Mouse (Mus musculus) liver, embryonic 15.5 days (tissue): ENCODE measurements around the gene Atf7. TPM values are rescaled to one million over a fixed set of nuclear protein-coding genes. Genes with fewer than 3 reads are reported as not detected.

Source experiments
- ATAC-seq: fragments of 200-750 bp; cut with Nextera tagmentation; 2 replicates; pipeline ENCODE4 v1.8.0; 2017; ENCODE audit warnings: moderate number of reproducible peaks, mild to moderate bottlenecking, moderate library complexity; ENCODE audit not compliant: insufficient read depth
- H3K27ac ChIP-seq: fragments of 300-500 bp; sonication (generic); replicated peaks from 2 replicates; pipeline ENCODE4 v1.5.1; 2015; ENCODE audit warnings: mild to moderate bottlenecking, inconsistent platforms
- H3K27me3 ChIP-seq: fragments of 300-500 bp; sonication (generic); 2 replicates; pipeline ENCODE4 v1.6.1; 2015; ENCODE audit warnings: mild to moderate bottlenecking, inconsistent platforms
- H3K36me3 ChIP-seq: fragments of 300-500 bp; sonication (generic); replicated peaks from 2 replicates; pipeline ENCODE4 v1.6.1; 2015; ENCODE audit warnings: moderate library complexity, mild to moderate bottlenecking, inconsistent platforms
- H3K4me1 ChIP-seq: fragments of 300-500 bp; sonication (generic); replicated peaks from 2 replicates; pipeline ENCODE4 v1.6.1; 2015; ENCODE audit warnings: inconsistent platforms
- H3K4me2 ChIP-seq: fragments of 300-500 bp; sonication (generic); 2 replicates; pipeline ENCODE4 v1.6.1; 2015; ENCODE audit warnings: moderate library complexity, mild to moderate bottlenecking, inconsistent platforms
- H3K4me3 ChIP-seq: fragments of 300-500 bp; sonication (generic); replicated peaks from 2 replicates; pipeline ENCODE4 v1.5.1; 2015; ENCODE audit warnings: mild to moderate bottlenecking, inconsistent platforms
- H3K9ac ChIP-seq: fragments of 300-500 bp; sonication (generic); 2 replicates; pipeline ENCODE4 v1.6.1; 2015; ENCODE audit warnings: moderate library complexity, mild to moderate bottlenecking, inconsistent platforms
- H3K9me3 ChIP-seq: fragments of 300-500 bp; sonication (generic); replicated peaks from 2 replicates; pipeline ENCODE4 v1.6.1; 2016; ENCODE audit warnings: inconsistent platforms
- WGBS: fragments of 180-500 bp; shearing (Covaris S2); methylation state at CpG from one replicate; pipeline ENCODE4 v1.1.7; 2015; ENCODE audit warnings: mixed read lengths; ENCODE audit not compliant: insufficient replicate concordance; 5-methylcytosine and 5-hydroxymethylcytosine counted together
- polyA plus RNA-seq: library from polyadenylated mRNA; unstranded; fragments of >200 nt; fragmentation: Nextera tagmentation; extraction: Ambion mirVana; gene quantifications from 2 replicates; pipeline ENCODE4 v1.2.1, GENCODE M21; 2015

The Atf7 gene
- polyA plus RNA-seq, 1 experiment from 2014 or later = 8.8 TPM

- peaks cover 46% of the 10 kb centered on the region for H3K4me1 ChIP-seq
- H3K36me3 ChIP-seq = no peaks in the 10 kb centered on the region
- H3K4me2 ChIP-seq = no peak overlapping the region
- H3K4me3 ChIP-seq = no peak overlapping the region
- H3K9ac ChIP-seq = no peak overlapping the region
- no peak overlapping the region for H3K27ac ChIP-seq
- 65% methylated on average over 2 of the region's 2 CpGs for WGBS
- no peak for ATAC-seq
- H3K27me3 ChIP-seq = peaks cover 38% of the 10 kb centered on the region
- no peaks in the 10 kb centered on the region for H3K9me3 ChIP-seq
These were observed 110.0 kb downstream of the Atf7 start for GRCm38 (mm10) chr15:102515261-102515660.

- no peak for ATAC-seq
- H3K27ac ChIP-seq = no peak overlapping the region
- no peaks in the 10 kb centered on the region for H3K36me3 ChIP-seq
- no peak overlapping the region for H3K9ac ChIP-seq
- H3K4me2 ChIP-seq = no peak overlapping the region
- WGBS = 42% methylated on average over 3 of the region's 3 CpGs
- H3K9me3 ChIP-seq = no peaks in the 10 kb centered on the region
- peaks cover 45% of the 10 kb centered on the region for H3K27me3 ChIP-seq
- peaks cover 36% of the 10 kb centered on the region for H3K4me1 ChIP-seq
- H3K4me3 ChIP-seq = no peak overlapping the region
These were observed 112.3 kb downstream of the Atf7 start for GRCm38 (mm10) chr15:102513004-102513403.

GRCm38 (mm10) chr15:102512471-102512870 lies 112.8 kb downstream of the Atf7 start:
- Histone ChIP-seq H3K9ac (no peak overlapping the region), H3K4me2 (no peak overlapping the region), H3K4me1 (peaks cover 34% of the 10 kb centered on the region), H3K9me3 (no peaks in the 10 kb centered on the region), H3K27ac (no peak overlapping the region), H3K27me3 (peaks cover 45% of the 10 kb centered on the region), H3K36me3 (no peaks in the 10 kb centered on the region), H3K4me3 (no peak overlapping the region)
- no peak for ATAC-seq

- Histone ChIP-seq H3K9me3 (no peaks in the 10 kb centered on the region), H3K27me3 (peaks cover 45% of the 10 kb centered on the region), H3K4me1 (peaks cover 30% of the 10 kb centered on the region), H3K36me3 (no peaks in the 10 kb centered on the region), H3K9ac (no peak overlapping the region), H3K4me3 (no peak overlapping the region), H3K4me2 (no peak overlapping the region), H3K27ac (no peak overlapping the region)
- WGBS = 53% methylated on average over 5 of the region's 5 CpGs
- no peak for ATAC-seq
These were observed 113.3 kb downstream of the Atf7 start for GRCm38 (mm10) chr15:102512010-102512409.

GRCm38 (mm10) chr15:102511285-102511833 lies 113.9 kb downstream of the Atf7 start:
- H3K9ac ChIP-seq = no peak overlapping the region
- no peak overlapping the region for H3K4me3 ChIP-seq
- no peak overlapping the region for H3K27ac ChIP-seq
- no peak for ATAC-seq
- peaks cover 41% of the 10 kb centered on the region for H3K27me3 ChIP-seq
- H3K9me3 ChIP-seq = no peaks in the 10 kb centered on the region
- 36% methylated on average over 6 of the region's 6 CpGs for WGBS
- H3K4me1 ChIP-seq = peaks cover 29% of the 10 kb centered on the region
- no peaks in the 10 kb centered on the region for H3K36me3 ChIP-seq
- H3K4me2 ChIP-seq = peak overlapping the region; percentile 96; the same call in 1 of the 2 replicates

GRCm38 (mm10) chr15:102510590-102511284 lies 114.5 kb downstream of the Atf7 start:
- peaks cover 28% of the 10 kb centered on the region for H3K4me1 ChIP-seq
- H3K36me3 ChIP-seq = no peaks in the 10 kb centered on the region
- H3K9me3 ChIP-seq = no peaks in the 10 kb centered on the region
- peak; percentile 79 for ATAC-seq
- H3K4me3 ChIP-seq = peak overlapping the region; percentile 63
- 5% methylated on average over 34 of the region's 34 CpGs for WGBS
- peak overlapping the region; percentile 47 for H3K9ac ChIP-seq
- peaks cover 35% of the 10 kb centered on the region for H3K27me3 ChIP-seq
- H3K4me2 ChIP-seq = peak overlapping the region; percentile 96
- no peak overlapping the region for H3K27ac ChIP-seq

GRCm38 (mm10) chr15:102510110-102510509 lies 115.2 kb downstream of the Atf7 start:
- Histone ChIP-seq H3K4me2 (peak overlapping the region; percentile 96), H3K4me3 (peak overlapping the region; percentile 63), H3K9me3 (no peaks in the 10 kb centered on the region), H3K27ac (no peak overlapping the region), H3K9ac (peak overlapping the region; percentile 47), H3K4me1 (peaks cover 34% of the 10 kb centered on the region), H3K36me3 (peaks cover 2% of the 10 kb centered on the region; the same call in 1 of the 2 replicates), H3K27me3 (peaks cover 29% of the 10 kb centered on the region)
- 18% methylated on average over 9 of the region's 9 CpGs for WGBS
- peak; percentile 17 for ATAC-seq

GRCm38 (mm10) chr15:102508336-102508735 lies 116.9 kb downstream of the Atf7 start:
- 58% methylated on average over 3 of the region's 3 CpGs for WGBS
- H3K36me3 ChIP-seq = peaks cover 19% of the 10 kb centered on the region
- no peaks in the 10 kb centered on the region for H3K9me3 ChIP-seq
- ATAC-seq = no peak
- H3K4me1 ChIP-seq = peaks cover 34% of the 10 kb centered on the region
- H3K4me2 ChIP-seq = no peak overlapping the region
- H3K27me3 ChIP-seq = peaks cover 29% of the 10 kb centered on the region
- no peak overlapping the region for H3K4me3 ChIP-seq
- no peak overlapping the region for H3K27ac ChIP-seq
- no peak overlapping the region for H3K9ac ChIP-seq

- peaks cover 40% of the 10 kb centered on the region for H3K4me1 ChIP-seq
- no peak overlapping the region for H3K4me3 ChIP-seq
- H3K9me3 ChIP-seq = no peaks in the 10 kb centered on the region
- H3K27me3 ChIP-seq = peaks cover 29% of the 10 kb centered on the region
- H3K27ac ChIP-seq = no peak overlapping the region
- H3K36me3 ChIP-seq = peaks cover 27% of the 10 kb centered on the region
- no peak overlapping the region for H3K9ac ChIP-seq
- H3K4me2 ChIP-seq = no peak overlapping the region
- ATAC-seq = no peak
These were observed 117.7 kb downstream of the Atf7 start for GRCm38 (mm10) chr15:102507561-102507960.

GRCm38 (mm10) chr15:102506864-102507263 lies 118.4 kb downstream of the Atf7 start:
- Histone ChIP-seq H3K9ac (no peak overlapping the region), H3K36me3 (peaks cover 34% of the 10 kb centered on the region), H3K27ac (no peak overlapping the region), H3K27me3 (peaks cover 23% of the 10 kb centered on the region), H3K4me3 (no peak overlapping the region), H3K4me2 (no peak overlapping the region), H3K9me3 (no peaks in the 10 kb centered on the region), H3K4me1 (peaks cover 47% of the 10 kb centered on the region)
- no peak for ATAC-seq
- 48% methylated on average over 1 of the region's 1 CpGs for WGBS

GRCm38 (mm10) chr15:102506464-102506830 lies 118.8 kb downstream of the Atf7 start:
- no peak overlapping the region for H3K27ac ChIP-seq
- H3K36me3 ChIP-seq = peaks cover 38% of the 10 kb centered on the region
- 25% methylated on average over 2 of the region's 2 CpGs for WGBS
- no peak overlapping the region for H3K4me3 ChIP-seq
- H3K9me3 ChIP-seq = no peaks in the 10 kb centered on the region
- H3K9ac ChIP-seq = no peak overlapping the region
- ATAC-seq = no peak
- H3K27me3 ChIP-seq = peaks cover 19% of the 10 kb centered on the region
- H3K4me2 ChIP-seq = no peak overlapping the region
- H3K4me1 ChIP-seq = peaks cover 50% of the 10 kb centered on the region
